Mouse (Mus musculus): ENCODE results near the gene Lrrc45.

DNA sequence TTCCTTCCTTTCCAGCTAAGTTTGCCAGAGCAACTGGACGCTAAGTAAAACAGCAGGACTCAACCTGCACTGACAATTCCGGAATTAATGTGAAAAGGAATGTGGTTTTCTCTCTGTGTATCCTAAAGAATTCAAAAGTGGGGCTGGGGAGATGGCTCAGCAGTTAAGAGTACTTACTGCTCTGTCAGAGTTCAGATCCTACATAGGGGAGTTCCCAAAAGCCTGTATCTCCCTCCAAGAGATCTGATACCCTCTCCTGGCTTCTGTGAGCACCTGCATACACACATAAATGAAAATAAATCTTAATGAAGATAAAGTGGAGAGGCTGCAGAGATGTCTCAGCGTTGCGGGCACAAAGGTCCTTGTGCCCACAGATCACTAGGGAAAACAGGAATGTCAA, 37.9 kb downstream of the Lrrc45 start:
- no peak for TF ChIP-seq MAFK (IDR thresholded peaks at IDR 0.05; ENCODE audit: borderline replicate concordance, low read depth, low read length)
- TF ChIP-seq POLR2AphosphoS2 (IDR thresholded peaks at IDR 0.05; ENCODE audit: low read length), result no peak
- TF ChIP-seq E2F4 (IDR thresholded peaks at IDR 0.05; ENCODE audit: borderline replicate concordance, low read depth, low read length), result no peak
- TF ChIP-seq ZNF384 (IDR thresholded peaks at IDR 0.05; ENCODE audit: low read depth, low read length), result no peak

Data from MEL (cell line).